Mouse (Mus musculus) spleen, postnatal 36 days (tissue): ENCODE measurements around the gene Csmd2.

Experiments
- DNase-seq, 2 experiments: peaks; one replicate each; pipeline ENCODE4 v3.0.0; 2022; ENCODE audit warnings: low spot score in 2 of 2, mixed read lengths in 1 of 2

Csmd2 gene

DNA sequence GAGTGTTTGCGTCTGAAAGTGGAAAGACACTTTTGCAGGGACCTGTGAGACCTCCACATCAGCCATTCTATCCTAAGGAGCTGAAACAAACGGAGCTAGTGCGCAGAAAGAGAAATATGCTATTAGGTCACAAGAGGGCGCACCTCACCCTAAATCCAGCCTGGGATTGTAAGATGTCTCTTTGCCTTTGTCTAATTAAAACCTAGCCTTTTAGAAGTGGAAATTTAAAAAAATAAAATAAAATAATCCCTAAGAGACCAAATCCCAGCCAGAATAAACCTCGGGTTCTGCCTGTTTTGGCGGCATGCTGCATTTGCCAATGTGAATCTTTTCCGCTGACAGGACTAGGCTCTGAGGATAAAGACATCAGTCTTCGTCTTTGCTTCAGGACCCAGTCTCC is 625.7 kb downstream of the Csmd2 start:
- DNase-seq = peak in 1 of 2 experiments; percentile 36

DNA sequence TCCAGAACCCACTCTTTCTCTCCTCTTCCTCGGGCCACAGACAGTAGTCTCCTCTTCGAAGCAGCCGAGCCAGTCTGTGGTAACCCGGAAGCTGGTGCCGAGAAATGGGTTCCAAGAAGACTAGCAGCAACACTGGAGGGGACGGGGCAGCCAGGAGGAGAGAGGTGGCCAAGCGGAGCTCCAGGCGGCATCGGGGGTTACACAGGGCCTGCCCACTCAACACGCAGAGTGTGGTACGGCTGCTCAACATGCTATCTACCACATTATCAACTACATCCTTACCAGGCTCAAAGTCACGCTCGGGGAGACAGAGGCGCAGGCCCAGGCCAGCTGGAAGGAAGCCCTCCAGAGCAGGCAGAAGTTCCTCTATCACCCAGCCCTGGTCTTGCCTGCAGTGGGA is 628.1 kb downstream of the Csmd2 start:
- peak; percentile 42 to 46 for DNase-seq
